Mouse (Mus musculus) embryonic facial prominence, embryonic 11.5 days (tissue): ENCODE measurements around the gene Map3k14. TPM values are rescaled to one million over a fixed set of nuclear protein-coding genes. Genes with fewer than 3 reads are reported as not detected.

ENCODE experiments used
- ATAC-seq: fragments of 200-750 bp; cut with Nextera tagmentation; replicated peaks from 2 replicates; pipeline ENCODE4 v1.8.0; 2017; ENCODE audit warnings: low read depth; ENCODE audit not compliant: insufficient number of reproducible peaks, low FRiP score, low TSS enrichment
- DNase-seq: peaks from one replicate; pipeline ENCODE4 v3.0.0-alpha.2; 2015; ENCODE audit warnings: low spot score
- H3K27ac ChIP-seq: fragments of 300-500 bp; sonication (generic); replicated peaks from 2 replicates; pipeline ENCODE4 v1.5.1; 2014; ENCODE audit warnings: mild to moderate bottlenecking, low read depth, low read length, control low read depth
- H3K27me3 ChIP-seq: fragments of 300-500 bp; sonication (generic); 2 replicates; pipeline ENCODE4 v1.6.1; 2014; ENCODE audit warnings: mild to moderate bottlenecking, low read length, moderate library complexity, mixed read lengths; ENCODE audit not compliant: control insufficient read depth, insufficient read depth
- H3K36me3 ChIP-seq: fragments of 300-500 bp; sonication (generic); replicated peaks from 2 replicates; pipeline ENCODE4 v1.6.1; 2014; ENCODE audit warnings: low read depth, mild to moderate bottlenecking, low read length, moderate library complexity, mixed read lengths; ENCODE audit not compliant: control insufficient read depth, insufficient read depth
- H3K4me1 ChIP-seq: fragments of 300-500 bp; sonication (generic); 2 replicates; pipeline ENCODE4 v1.6.1; 2014; ENCODE audit warnings: low read length, mixed read lengths; ENCODE audit not compliant: control insufficient read depth, insufficient read depth
- H3K4me2 ChIP-seq: fragments of 300-500 bp; sonication (generic); 2 replicates; pipeline ENCODE4 v1.6.1; 2014; ENCODE audit warnings: low read depth, mild to moderate bottlenecking, control low read depth, low read length, moderate library complexity
- H3K4me3 ChIP-seq: fragments of 300-500 bp; sonication (generic); 2 replicates; pipeline ENCODE4 v1.5.1; 2014; ENCODE audit warnings: low read depth, low read length, control low read depth
- H3K9ac ChIP-seq: fragments of 300-500 bp; sonication (generic); replicated peaks from 2 replicates; pipeline ENCODE4 v1.6.1; 2014; ENCODE audit warnings: mild to moderate bottlenecking, control low read depth, low read length
- H3K9me3 ChIP-seq: fragments of 300-500 bp; sonication (generic); replicated peaks from 2 replicates; pipeline ENCODE4 v1.6.1; 2016; ENCODE audit warnings: mild to moderate bottlenecking, low read length, inconsistent platforms, mixed read lengths; ENCODE audit not compliant: control insufficient read depth
- WGBS: fragments of 180-500 bp; shearing (Covaris S2); extraction: QIAGEN DNeasy Blood & Tissue Kit; methylation state at CpG from one replicate; pipeline ENCODE4 v1.1.7; 2014; 5-methylcytosine and 5-hydroxymethylcytosine counted together
- polyA plus RNA-seq: library from polyadenylated mRNA; unstranded; fragments of >200 nt; fragmentation: Nextera tagmentation; extraction: Ambion mirVana; gene quantifications from 2 replicates; pipeline ENCODE4 v1.2.1, GENCODE M21; 2014

The Map3k14 gene
- polyA plus RNA-seq, 1 experiment from 2014 or later = 1.9 TPM

DNA sequence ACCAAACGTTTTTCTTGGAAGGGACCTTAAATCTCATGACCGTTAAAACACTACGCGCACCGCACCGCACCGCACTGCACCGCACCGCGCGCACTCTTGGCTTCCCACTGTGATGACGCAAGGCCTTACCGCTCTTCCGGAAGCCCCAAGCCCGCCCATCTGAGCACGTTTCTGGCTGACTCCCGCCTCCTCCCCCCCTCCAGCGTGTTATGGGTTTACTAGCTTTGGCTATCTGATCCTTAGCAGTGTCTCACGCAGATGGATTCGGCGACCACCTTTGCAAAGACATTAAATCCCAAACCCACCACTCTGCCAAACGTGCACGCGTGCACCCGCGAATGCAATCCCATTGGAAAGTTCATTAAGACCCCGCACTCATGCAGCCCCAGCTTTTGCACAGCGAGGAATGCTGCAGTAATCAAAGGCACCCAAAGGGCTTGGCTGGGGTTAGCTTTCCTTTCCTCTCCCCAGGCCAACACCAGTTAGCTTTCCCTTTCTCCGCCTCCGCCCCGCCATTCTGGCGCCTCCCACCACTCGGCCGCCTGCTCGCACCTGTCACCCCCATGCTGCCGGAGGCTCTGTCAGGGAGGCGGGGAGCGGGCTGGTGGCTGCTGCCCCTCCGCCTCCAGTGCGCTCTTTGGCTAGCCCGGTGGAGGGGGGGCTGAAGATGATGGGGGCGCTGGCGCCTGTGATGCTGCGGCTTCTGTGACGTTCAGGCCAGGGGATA is 49.3 kb downstream of the Map3k14 start, which contains the start of gene Spata32:
Gene Spata32 (minus strand): TSS at position 643 of the 727 bp plus-strand sequence.
- WGBS = under 1% methylated on average over 45 of the region's 45 CpGs
- H3K9ac ChIP-seq = peak within 1 kb of the TSS; percentile 46
- H3K27me3 ChIP-seq = no peaks in the 10 kb centered on the region
- H3K27ac ChIP-seq = peak within 1 kb of the TSS; percentile 25; the same call in 1 of the 2 replicates
- no peaks in the 10 kb centered on the region for H3K9me3 ChIP-seq
- H3K4me1 ChIP-seq = peaks cover 2% of the 10 kb centered on the region; the same call in 1 of the 2 replicates
- peak within 1 kb of the TSS; percentile 36 for H3K4me3 ChIP-seq
- peak; percentile 46 for ATAC-seq
- peak; percentile 69 for DNase-seq
- peaks cover 3% of the 10 kb centered on the region for H3K36me3 ChIP-seq
- H3K4me2 ChIP-seq = peak within 1 kb of the TSS; percentile 80

DNA sequence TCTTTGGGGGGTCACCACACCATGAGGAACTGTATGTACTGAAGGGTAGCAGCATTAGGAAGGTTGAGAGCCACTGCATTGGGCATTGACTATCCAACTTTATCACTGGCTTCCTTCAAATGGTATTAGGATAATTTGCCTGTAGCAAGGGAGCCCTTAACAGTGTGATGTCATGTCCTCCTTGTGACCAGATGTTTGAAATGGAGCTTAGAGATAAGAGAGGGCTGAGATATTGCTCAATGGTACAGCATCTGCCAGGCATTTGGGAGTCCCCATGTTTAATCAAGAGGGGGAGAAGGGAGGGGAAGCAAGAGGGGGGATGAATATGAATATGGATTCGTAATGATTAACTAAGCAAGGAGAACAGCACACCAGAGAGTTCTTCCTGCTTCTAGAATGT is 51.9 kb downstream of the Map3k14 start:
- DNase-seq (no peak), ATAC-seq (no peak)
- Histone ChIP-seq H3K9me3 (no peaks in the 10 kb centered on the region), H3K27me3 (no peaks in the 10 kb centered on the region), H3K9ac (no peak overlapping the region), H3K4me1 (peaks cover 2% of the 10 kb centered on the region; the same call in 1 of the 2 replicates), H3K27ac (no peak overlapping the region), H3K4me3 (no peak overlapping the region), H3K4me2 (no peak overlapping the region), H3K36me3 (no peaks in the 10 kb centered on the region)
- 81% methylated on average over 1 of the region's 1 CpGs for WGBS

DNA sequence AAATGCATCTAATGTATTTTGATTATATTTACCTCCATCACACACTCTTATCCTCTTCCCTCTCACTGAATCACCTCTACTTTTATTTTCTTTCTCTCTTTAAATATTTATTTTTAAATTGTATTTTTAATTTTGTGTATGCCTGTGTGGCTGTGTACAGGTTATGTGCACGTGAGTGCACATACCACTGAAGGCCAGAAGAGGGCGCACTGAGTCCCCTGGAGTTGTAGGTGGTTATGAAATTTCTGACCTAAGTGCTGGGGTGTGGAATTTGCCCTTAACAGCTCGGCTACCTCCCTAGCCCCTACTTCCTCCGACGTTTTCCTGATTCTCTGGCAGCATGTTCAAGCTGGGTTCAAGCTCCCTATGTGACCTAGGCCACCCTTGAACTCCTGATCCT is 53.6 kb downstream of the Map3k14 start:
- Histone ChIP-seq H3K9ac (no peak overlapping the region), H3K36me3 (no peaks in the 10 kb centered on the region), H3K4me1 (peaks cover 2% of the 10 kb centered on the region; the same call in 1 of the 2 replicates), H3K9me3 (no peaks in the 10 kb centered on the region), H3K27ac (no peak overlapping the region), H3K4me3 (no peak overlapping the region), H3K4me2 (no peak overlapping the region), H3K27me3 (no peaks in the 10 kb centered on the region)
- WGBS = 84% methylated on average over 5 of the region's 5 CpGs
- DNase-seq (no peak), ATAC-seq (no peak)

DNA sequence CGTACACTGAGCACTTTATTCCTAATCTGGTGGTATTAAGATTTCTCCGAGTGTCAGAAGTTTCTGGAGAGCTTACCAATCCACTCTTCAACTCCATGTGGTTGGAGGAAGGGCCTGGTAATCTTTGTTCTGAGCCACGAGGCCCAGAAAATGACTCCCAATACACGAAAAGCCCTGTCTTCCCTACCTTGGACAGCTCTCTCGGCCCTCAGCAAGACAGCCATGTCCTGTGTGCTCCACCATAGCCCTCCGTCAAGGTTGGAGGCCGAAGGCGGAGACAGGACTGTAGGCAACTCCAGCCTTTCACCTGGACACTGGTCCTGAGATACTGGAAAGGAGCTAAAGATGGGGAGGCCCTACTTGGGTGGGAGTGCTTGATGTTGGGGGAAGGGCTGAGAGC is 57.0 kb downstream of the Map3k14 start:
- H3K9ac ChIP-seq = no peak overlapping the region
- H3K27ac ChIP-seq = no peak overlapping the region
- H3K9me3 ChIP-seq = no peaks in the 10 kb centered on the region
- no peak overlapping the region for H3K4me3 ChIP-seq
- DNase-seq (no peak), ATAC-seq (no peak)
- no peak overlapping the region for H3K4me2 ChIP-seq
- no peaks in the 10 kb centered on the region for H3K36me3 ChIP-seq
- no peaks in the 10 kb centered on the region for H3K4me1 ChIP-seq
- 69% methylated on average over 8 of the region's 8 CpGs for WGBS
- H3K27me3 ChIP-seq = no peaks in the 10 kb centered on the region

DNA sequence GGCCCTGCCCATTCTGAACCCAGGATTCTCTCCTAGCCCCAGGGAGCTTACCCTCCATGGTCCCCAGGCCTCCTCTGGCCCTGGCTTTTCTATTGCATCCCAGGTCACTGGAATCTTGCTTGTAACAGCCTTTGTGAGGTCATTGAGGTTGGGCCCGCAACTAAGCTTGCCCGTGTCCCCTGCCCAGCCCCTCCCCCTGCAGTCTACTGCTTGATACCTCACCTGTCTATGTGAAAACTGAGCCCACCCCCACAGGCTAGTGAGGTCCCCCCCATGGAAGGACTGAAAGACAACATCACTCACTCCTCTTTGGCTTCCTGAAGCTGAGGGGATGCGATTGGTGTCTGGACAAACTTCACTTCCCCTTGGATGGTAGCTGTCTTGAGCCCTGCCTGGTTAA is 58.8 kb downstream of the Map3k14 start, which contains the start of gene 1700023F06Rik:
Gene 1700023F06Rik (minus strand): TSS at position 101 of the 400 bp plus-strand sequence.
- Histone ChIP-seq H3K4me2 (no peak within 1 kb of the TSS), H3K9me3 (no peaks in the 10 kb centered on the region), H3K27me3 (no peaks in the 10 kb centered on the region), H3K4me3 (no peak within 1 kb of the TSS), H3K27ac (no peak within 1 kb of the TSS), H3K36me3 (no peaks in the 10 kb centered on the region), H3K9ac (no peak within 1 kb of the TSS), H3K4me1 (no peaks in the 10 kb centered on the region)
- no peak for ATAC-seq
- no peak for DNase-seq
- WGBS = 80% methylated on average over 3 of the region's 3 CpGs

DNA sequence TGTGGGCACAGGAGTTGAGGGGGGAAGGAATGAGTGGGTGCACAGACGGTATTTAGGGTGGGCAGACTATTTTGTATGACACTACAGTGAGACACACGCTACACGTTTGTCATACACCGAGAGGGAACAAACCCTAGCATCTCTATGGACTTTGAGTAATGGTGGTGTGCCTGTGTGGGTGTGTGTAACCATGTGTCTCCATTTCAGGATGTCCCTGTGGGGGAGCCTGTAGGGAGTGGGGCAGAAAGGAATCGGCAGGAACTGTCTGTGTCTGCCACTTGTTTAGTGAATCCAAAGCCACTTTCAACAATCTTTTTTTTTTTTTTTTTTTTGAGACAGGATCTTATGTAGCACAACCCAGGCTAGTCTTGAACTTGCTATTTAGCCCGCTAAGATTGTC is 61.1 kb downstream of the Map3k14 start:
- WGBS = 93% methylated on average over 6 of the region's 6 CpGs
- no peak overlapping the region for H3K9ac ChIP-seq

DNA sequence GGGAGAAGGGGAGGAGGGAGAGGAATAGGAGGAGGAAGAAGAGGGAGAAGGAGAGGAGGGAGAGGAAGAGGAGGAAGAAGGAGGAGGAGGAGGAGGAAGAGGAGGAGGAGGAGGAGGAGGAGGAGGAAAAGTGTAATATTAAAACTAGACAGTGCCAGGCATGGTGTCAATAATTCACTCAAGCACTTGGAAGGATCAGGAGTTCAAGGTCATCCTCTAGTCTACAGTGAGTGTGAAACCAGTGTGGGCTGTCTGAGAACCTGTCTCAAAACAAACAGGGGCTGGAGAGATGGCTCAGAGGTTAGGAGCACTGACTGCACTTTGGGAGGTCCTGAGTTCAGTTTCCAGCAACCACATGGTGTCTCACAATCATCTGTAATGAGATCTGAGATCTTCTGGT is 64.9 kb downstream of the Map3k14 start:
- Histone ChIP-seq H3K27me3 (peaks cover 31% of the 10 kb centered on the region), H3K9ac (no peak overlapping the region), H3K4me2 (no peak overlapping the region), H3K36me3 (no peaks in the 10 kb centered on the region), H3K4me3 (no peak overlapping the region), H3K27ac (no peak overlapping the region), H3K4me1 (0 out of 2 replicates have a peak, but pooled peaks cover 2% of the 10 kb centered on the region), H3K9me3 (no peaks in the 10 kb centered on the region)
- DNase-seq (no peak), ATAC-seq (no peak)

More for the DNA sequence above, 61.1 kb downstream of the Map3k14 start:
- H3K4me1 ChIP-seq = no peaks in the 10 kb centered on the region
- H3K27me3 ChIP-seq = no peaks in the 10 kb centered on the region; the same call in 1 of the 2 replicates
- no peaks in the 10 kb centered on the region for H3K36me3 ChIP-seq
- DNase-seq = no peak
- no peak overlapping the region for H3K4me3 ChIP-seq
- H3K27ac ChIP-seq = no peak overlapping the region
- no peaks in the 10 kb centered on the region for H3K9me3 ChIP-seq
- ATAC-seq = no peak
- H3K4me2 ChIP-seq = no peak overlapping the region

DNA sequence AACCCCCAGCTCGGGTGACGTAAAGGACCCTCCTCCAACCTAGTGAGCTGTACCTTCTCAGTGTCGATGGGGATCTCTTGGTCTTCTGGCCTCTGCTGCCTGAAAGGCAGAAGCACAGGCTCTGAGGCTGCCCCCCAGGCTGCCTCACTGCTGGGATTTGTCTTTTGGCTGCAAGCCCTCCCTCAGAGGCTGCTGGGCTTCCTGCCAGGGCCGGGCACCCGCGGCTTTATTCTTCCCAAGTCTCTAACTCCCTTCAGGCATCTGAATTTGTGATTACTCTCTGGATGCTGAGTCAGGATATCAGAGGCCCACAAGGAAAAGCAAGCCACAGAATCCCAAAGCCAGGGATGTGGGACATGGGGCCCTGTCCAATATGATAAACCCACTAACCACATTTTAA is 65.6 kb downstream of the Map3k14 start:
- whole genome bisulfite sequencing = 29% methylated on average over 6 of the region's 6 CpGs
- peaks cover 38% of the 10 kb centered on the region for H3K27me3 ChIP-seq

More for the DNA sequence above, 65.6 kb downstream of the Map3k14 start:
- Histone ChIP-seq H3K9ac (no peak overlapping the region), H3K4me3 (no peak overlapping the region), H3K9me3 (no peaks in the 10 kb centered on the region), H3K4me2 (no peak overlapping the region), H3K4me1 (0 out of 2 replicates have a peak, but pooled peaks cover 2% of the 10 kb centered on the region), H3K27ac (no peak overlapping the region), H3K36me3 (no peaks in the 10 kb centered on the region)
- ATAC-seq (no peak), DNase-seq (no peak)
